Mouse (Mus musculus): Measurements from ENCODE around the gene Cttnbp2. TPM values are rescaled to one million over a fixed set of nuclear protein-coding genes. Genes with fewer than 3 reads are reported as not detected.

Gene Cttnbp2
- polyA plus RNA-seq, 1 experiment from 2014 or later, result 7.3 TPM

DNA sequence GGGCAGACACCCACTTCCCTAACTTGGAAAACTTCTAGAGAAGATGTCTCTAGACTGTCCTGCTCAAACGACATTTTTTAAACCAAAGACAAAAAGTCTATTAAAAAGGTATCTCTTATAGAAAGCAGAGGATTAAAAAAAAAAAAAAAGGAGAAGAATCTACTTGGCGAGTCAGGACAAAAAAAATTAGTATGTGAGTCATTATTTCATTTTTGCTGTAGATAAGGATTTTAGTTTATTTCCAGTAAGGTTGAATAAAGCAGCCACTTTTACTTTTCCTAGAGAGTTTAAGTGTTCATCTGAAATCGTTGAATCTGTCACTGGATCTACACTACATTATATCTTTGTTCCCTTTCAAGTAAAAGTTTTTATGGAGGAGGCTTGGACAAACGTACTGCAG, 139.9 kb downstream of the Cttnbp2 start:
- Histone ChIP-seq H3K4me1 (ENCODE audit: insufficient read depth, low read depth, low read length) (no peaks in the 10 kb centered on the region), H3K4me3 (ENCODE audit: low read depth, low read length) (no peak overlapping the region), H3K9me3 (ENCODE audit: low read length) (no peaks in the 10 kb centered on the region), H3K9ac (replicated peaks; ENCODE audit: low read depth) (no peak overlapping the region), H3K36me3 (ENCODE audit: insufficient read depth, low read length) (no peaks in the 10 kb centered on the region), H3K4me2 (replicated peaks; ENCODE audit: low read depth, low read length) (no peak overlapping the region), H3K27ac (ENCODE audit: low read length) (no peak overlapping the region), H3K27me3 (replicated peaks; ENCODE audit: insufficient read depth, low read length) (no peaks in the 10 kb centered on the region)
- ATAC-seq (no peak), DNase-seq (ENCODE audit: low spot score) (no peak)
- TF ChIP-seq CTCF (IDR thresholded peaks at IDR 0.05) (no peak), EP300 (IDR thresholded peaks at IDR 0.05) (no peak)
- WGBS, result 59% methylated on average over 4 of the region's 4 CpGs

DNA sequence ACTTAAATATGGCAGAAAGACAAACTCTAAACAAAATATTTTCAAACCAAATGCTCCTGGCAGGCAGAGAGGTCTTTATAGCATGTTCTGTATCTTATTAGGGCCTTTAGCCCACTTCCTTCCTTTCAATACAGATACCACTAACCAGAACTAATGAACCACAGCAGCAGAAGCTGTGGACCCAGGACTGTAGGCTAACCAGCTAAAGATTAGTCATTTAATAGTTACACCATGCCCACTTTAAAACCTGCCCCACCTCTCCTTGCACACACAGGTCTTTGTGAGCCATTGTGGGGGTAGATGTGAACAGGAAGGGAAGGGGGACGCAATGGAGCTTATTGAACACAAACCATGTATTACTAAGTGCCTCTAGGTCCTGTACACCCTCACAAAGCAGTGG, 141.0 kb downstream of the Cttnbp2 start:
- no peak for ATAC-seq

DNA sequence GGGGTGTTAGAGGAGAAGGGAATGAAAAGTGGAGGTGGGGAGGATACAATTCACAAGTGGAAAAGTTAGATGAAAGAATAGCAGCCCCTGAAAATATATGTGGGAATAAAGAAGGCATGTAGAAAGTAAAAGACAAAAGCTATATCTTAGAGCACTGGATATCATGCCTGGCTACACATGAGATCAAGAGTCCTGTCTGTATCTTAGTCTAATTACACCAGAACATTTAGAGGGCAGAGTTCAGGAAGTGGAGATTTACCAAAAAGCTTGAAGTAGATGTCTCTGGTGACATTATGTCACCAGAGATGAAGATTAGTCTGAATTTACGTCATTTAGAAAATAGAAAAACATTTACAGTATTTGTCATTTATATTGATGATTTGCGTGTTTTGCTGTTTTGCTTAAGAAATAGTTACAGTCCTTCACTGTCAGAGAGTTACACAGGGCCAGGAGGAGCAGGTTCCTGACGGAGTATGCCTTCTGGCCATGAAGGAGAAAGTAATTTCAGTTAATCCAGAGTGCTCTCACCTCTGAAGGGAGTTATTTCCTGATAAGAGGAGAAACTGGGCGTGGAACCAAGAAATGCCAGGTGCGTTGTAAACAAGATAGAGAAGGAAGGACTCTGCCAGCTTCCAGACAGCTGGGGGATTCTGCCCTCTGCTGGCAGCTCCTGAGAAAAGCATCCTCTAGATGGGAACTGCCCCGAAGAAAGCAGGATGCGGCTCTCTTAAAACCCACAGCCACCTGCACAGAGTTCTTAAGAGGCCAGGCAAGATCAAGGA, 142.0 kb downstream of the Cttnbp2 start:
- DNase-seq (ENCODE audit: low spot score) (peak; percentile 94), ATAC-seq (peak; percentile 95)
- Histone ChIP-seq H3K9ac (replicated peaks; ENCODE audit: low read depth) (no peak overlapping the region), H3K4me1 (ENCODE audit: insufficient read depth, low read depth, low read length) (no peaks in the 10 kb centered on the region), H3K4me2 (replicated peaks; ENCODE audit: low read depth, low read length) (no peak overlapping the region), H3K4me3 (ENCODE audit: low read depth, low read length) (no peak overlapping the region), H3K36me3 (ENCODE audit: insufficient read depth, low read length) (no peaks in the 10 kb centered on the region), H3K27ac (ENCODE audit: low read length) (peak overlapping the region; percentile 47; the same call in 1 of the 2 replicates), H3K27me3 (replicated peaks; ENCODE audit: insufficient read depth, low read length) (no peaks in the 10 kb centered on the region), H3K9me3 (ENCODE audit: low read length) (no peaks in the 10 kb centered on the region)
- TF ChIP-seq CTCF (IDR thresholded peaks at IDR 0.05) (peak; percentile 86), EP300 (IDR thresholded peaks at IDR 0.05) (peak; percentile 81)
- 21% methylated on average over 7 of the region's 7 CpGs for WGBS

More for the DNA sequence above, 141.0 kb downstream of the Cttnbp2 start:
- TF ChIP-seq EP300 (IDR thresholded peaks at IDR 0.05) (no peak), CTCF (IDR thresholded peaks at IDR 0.05) (no peak)
- Histone ChIP-seq H3K9me3 (ENCODE audit: low read length) (no peaks in the 10 kb centered on the region), H3K4me1 (ENCODE audit: insufficient read depth, low read depth, low read length) (no peaks in the 10 kb centered on the region), H3K4me2 (replicated peaks; ENCODE audit: low read depth, low read length) (no peak overlapping the region), H3K9ac (replicated peaks; ENCODE audit: low read depth) (no peak overlapping the region), H3K4me3 (ENCODE audit: low read depth, low read length) (no peak overlapping the region), H3K27me3 (replicated peaks; ENCODE audit: insufficient read depth, low read length) (no peaks in the 10 kb centered on the region), H3K36me3 (ENCODE audit: insufficient read depth, low read length) (no peaks in the 10 kb centered on the region), H3K27ac (ENCODE audit: low read length) (no peak overlapping the region)
- DNase-seq (ENCODE audit: low spot score), result no peak
- 50% methylated on average over 1 of the region's 1 CpGs for WGBS

DNA sequence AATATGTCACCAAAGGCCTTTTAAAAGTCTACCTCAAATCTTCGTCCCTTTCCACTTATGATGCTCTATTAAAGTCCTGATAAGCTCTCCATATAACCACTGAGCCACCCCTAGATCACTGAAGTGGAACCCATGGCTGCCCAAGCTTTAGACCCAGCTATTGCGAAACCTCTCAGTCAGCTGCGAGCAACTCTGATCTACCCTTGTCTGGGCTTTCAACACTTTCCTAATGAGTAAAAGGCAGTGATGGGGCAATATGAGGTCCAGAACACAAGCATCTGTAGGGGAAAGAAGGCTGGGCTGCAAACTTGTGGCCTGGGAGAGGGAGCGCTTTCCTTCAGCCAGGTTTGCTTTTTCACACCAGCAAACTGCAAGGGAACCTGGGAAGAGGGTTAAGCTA, 144.9 kb downstream of the Cttnbp2 start:
- H3K4me2 ChIP-seq (replicated peaks; ENCODE audit: low read depth, low read length), result no peak overlapping the region
- no peak for ATAC-seq
- H3K9me3 ChIP-seq (ENCODE audit: low read length), result no peaks in the 10 kb centered on the region
- H3K9ac ChIP-seq (replicated peaks; ENCODE audit: low read depth), result no peak overlapping the region
- no peaks in the 10 kb centered on the region for H3K27me3 ChIP-seq (replicated peaks; ENCODE audit: insufficient read depth, low read length)
- no peak overlapping the region for H3K27ac ChIP-seq (ENCODE audit: low read length)
- H3K4me1 ChIP-seq (ENCODE audit: insufficient read depth, low read depth, low read length), result no peaks in the 10 kb centered on the region
- no peak overlapping the region for H3K4me3 ChIP-seq (ENCODE audit: low read depth, low read length)
- no peaks in the 10 kb centered on the region for H3K36me3 ChIP-seq (ENCODE audit: insufficient read depth, low read length)
- TF ChIP-seq CTCF (IDR thresholded peaks at IDR 0.05), result no peak
- peak; percentile 33 for DNase-seq (ENCODE audit: low spot score)
- 80% methylated on average over 4 of the region's 4 CpGs for WGBS

DNA sequence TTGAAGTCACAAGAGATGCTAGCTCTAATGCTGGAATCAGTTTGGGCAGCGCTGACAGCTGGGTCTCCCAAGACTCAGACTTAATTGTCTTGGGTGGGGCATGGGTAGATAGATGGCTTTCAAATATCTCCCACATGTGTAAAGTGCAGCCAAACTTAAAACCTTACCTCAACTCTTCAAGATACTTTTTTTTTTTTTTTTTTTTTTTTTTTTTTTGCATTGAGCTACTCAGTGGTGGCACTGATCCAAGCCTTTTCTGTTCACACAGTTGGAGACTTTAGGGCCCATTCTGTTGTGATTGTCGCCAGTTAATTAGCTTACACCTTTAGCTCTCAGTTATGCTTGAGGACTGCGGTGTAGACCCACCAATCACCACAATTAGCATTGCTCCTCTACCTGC, 145.6 kb downstream of the Cttnbp2 start:
- Histone ChIP-seq H3K27ac (ENCODE audit: low read length) (no peak overlapping the region), H3K4me2 (replicated peaks; ENCODE audit: low read depth, low read length) (no peak overlapping the region), H3K9ac (replicated peaks; ENCODE audit: low read depth) (no peak overlapping the region), H3K4me3 (ENCODE audit: low read depth, low read length) (no peak overlapping the region), H3K27me3 (replicated peaks; ENCODE audit: insufficient read depth, low read length) (no peaks in the 10 kb centered on the region), H3K4me1 (ENCODE audit: insufficient read depth, low read depth, low read length) (no peaks in the 10 kb centered on the region), H3K9me3 (ENCODE audit: low read length) (no peaks in the 10 kb centered on the region), H3K36me3 (ENCODE audit: insufficient read depth, low read length) (no peaks in the 10 kb centered on the region)
- no peak for DNase-seq (ENCODE audit: low spot score)
- 84% methylated on average over 3 of the region's 3 CpGs for WGBS
- TF ChIP-seq EP300 (IDR thresholded peaks at IDR 0.05), result no peak
- no peak for TF ChIP-seq CTCF (IDR thresholded peaks at IDR 0.05)
- ATAC-seq, result no peak

GRCm38 (mm10) chr6:18362232-18362631, 152.4 kb downstream of the Cttnbp2 start:
- no peaks in the 10 kb centered on the region for H3K4me1 ChIP-seq (ENCODE audit: insufficient read depth, low read depth, low read length)
- no peak overlapping the region for H3K4me3 ChIP-seq (ENCODE audit: low read depth, low read length)
- no peak overlapping the region for H3K4me2 ChIP-seq (replicated peaks; ENCODE audit: low read depth, low read length)
- H3K27ac ChIP-seq (ENCODE audit: low read length), result no peak overlapping the region
- H3K9ac ChIP-seq (replicated peaks; ENCODE audit: low read depth), result no peak overlapping the region
- 32% methylated on average over 5 of the region's 5 CpGs for WGBS
- TF ChIP-seq CTCF (IDR thresholded peaks at IDR 0.05) (no peak), EP300 (IDR thresholded peaks at IDR 0.05) (no peak)
- no peaks in the 10 kb centered on the region for H3K27me3 ChIP-seq (replicated peaks; ENCODE audit: insufficient read depth, low read length)
- H3K36me3 ChIP-seq (ENCODE audit: insufficient read depth, low read length), result no peaks in the 10 kb centered on the region
- H3K9me3 ChIP-seq (ENCODE audit: low read length), result no peaks in the 10 kb centered on the region
- ATAC-seq, result no peak
- DNase-seq (ENCODE audit: low spot score), result peak; percentile 24
